Mouse (Mus musculus) liver, embryonic 14.5 days (tissue): Measurements from ENCODE around the gene Ypel1. TPM values are rescaled to one million over a fixed set of nuclear protein-coding genes. Genes with fewer than 3 reads are reported as not detected.

Experiments
- ATAC-seq: fragments of 200-750 bp; cut with Nextera tagmentation; 2 replicates; pipeline ENCODE4 v1.8.0; 2017; ENCODE audit warnings: moderate number of reproducible peaks, mild to moderate bottlenecking, moderate library complexity; ENCODE audit not compliant: insufficient read depth
- DNase-seq, 3 experiments: peaks; one replicate each; pipeline ENCODE4 v3.0.0-alpha.2; 2012 to 2013; ENCODE audit warnings: low read depth in 3 of 3, low spot score in 3 of 3
- H3K27ac ChIP-seq: fragments of 300-500 bp; sonication (generic); 2 replicates; pipeline ENCODE4 v1.5.1; 2014; ENCODE audit warnings: moderate library complexity, mild to moderate bottlenecking, control low read depth, inconsistent platforms
- H3K27me3 ChIP-seq: fragments of 300-500 bp; sonication (generic); 2 replicates; pipeline ENCODE4 v1.6.1; 2014; ENCODE audit warnings: mild to moderate bottlenecking, low read length, moderate library complexity; ENCODE audit not compliant: control insufficient read depth, insufficient read depth
- H3K36me3 ChIP-seq: fragments of 300-500 bp; sonication (generic); replicated peaks from 2 replicates; pipeline ENCODE4 v1.6.1; 2014; ENCODE audit warnings: low read depth; ENCODE audit not compliant: control insufficient read depth, insufficient read depth
- H3K4me1 ChIP-seq, 2 experiments: fragments of 200-500 bp in 1 of 2; fragments of 300-500 bp in 1 of 2; sonication (generic) in 1 of 2; replicated peaks; 2 replicates each; pipeline ENCODE4 v1.6.1; 2012 to 2014; ENCODE audit warnings: antibody characterized with exemption in 1 of 2, inconsistent platforms in 1 of 2, low read length in 1 of 2; ENCODE audit not compliant: control insufficient read depth in 2 of 2, insufficient read depth in 2 of 2
- H3K4me2 ChIP-seq: fragments of 300-500 bp; sonication (generic); 2 replicates; pipeline ENCODE4 v1.6.1; 2014; ENCODE audit warnings: low read depth, mild to moderate bottlenecking, control low read depth, moderate library complexity
- H3K4me3 ChIP-seq, 2 experiments: fragments of 200-500 bp in 1 of 2; fragments of 300-500 bp in 1 of 2; sonication (generic) in 1 of 2; 2 replicates each; pipeline ENCODE4 v1.5.1; 2012 to 2014; ENCODE audit warnings: low read depth in 2 of 2, low read length in 2 of 2, mild to moderate bottlenecking in 2 of 2, control low read depth in 1 of 2, inconsistent platforms in 1 of 2, moderate library complexity in 1 of 2; ENCODE audit not compliant: insufficient read depth in 1 of 2
- H3K9ac ChIP-seq: fragments of 300-500 bp; sonication (generic); replicated peaks from 2 replicates; pipeline ENCODE4 v1.6.1; 2014; ENCODE audit warnings: mild to moderate bottlenecking, control low read depth, moderate library complexity
- H3K9me3 ChIP-seq: fragments of 300-500 bp; sonication (generic); 2 replicates; pipeline ENCODE4 v1.6.1; 2016; ENCODE audit warnings: low read length, mixed read lengths; ENCODE audit not compliant: control insufficient read depth
- CTCF ChIP-seq: IDR thresholded peaks from 2 replicates; pipeline ENCODE4 v1.5.1; 2016; ENCODE audit warnings: antibody characterized with exemption, low read depth, control low read depth
- EP300 ChIP-seq: IDR thresholded peaks from 2 replicates; pipeline ENCODE4 v1.6.1; 2016; ENCODE audit warnings: antibody characterized with exemption, low read depth
- WGBS: fragments of 180-500 bp; shearing (Covaris S2); extraction: QIAGEN DNeasy Blood & Tissue Kit; methylation state at CpG from one replicate; pipeline ENCODE4 v1.1.7; 2014; ENCODE audit not compliant: insufficient replicate concordance; 5-methylcytosine and 5-hydroxymethylcytosine counted together
- microRNA counts: library from miRNA; unstranded; fragments of <30 nt; microRNA quantifications from one replicate; lab custom pipeline; 2016
- microRNA-seq: library from miRNA; unstranded; fragments of <30 nt; microRNA quantifications from one replicate; pipeline ENCODE4, GENCODE M21; 2016
- polyA plus RNA-seq, 2 experiments: library from polyadenylated mRNA; depleted of rRNA in 1 of 2; stranded (reverse) in 1 of 2; unstranded in 1 of 2; fragments of >200 nt; fragmentation: Nextera tagmentation in 1 of 2; extraction: Ambion mirVana in 1 of 2; gene quantifications; 2 replicates each; pipeline versions ENCODE4 v1.2.1 to v1.2.3; 2012 to 2014

Ypel1 gene
- polyA plus RNA-seq, 2 experiments: 0.20 to 0.43 TPM

DNA sequence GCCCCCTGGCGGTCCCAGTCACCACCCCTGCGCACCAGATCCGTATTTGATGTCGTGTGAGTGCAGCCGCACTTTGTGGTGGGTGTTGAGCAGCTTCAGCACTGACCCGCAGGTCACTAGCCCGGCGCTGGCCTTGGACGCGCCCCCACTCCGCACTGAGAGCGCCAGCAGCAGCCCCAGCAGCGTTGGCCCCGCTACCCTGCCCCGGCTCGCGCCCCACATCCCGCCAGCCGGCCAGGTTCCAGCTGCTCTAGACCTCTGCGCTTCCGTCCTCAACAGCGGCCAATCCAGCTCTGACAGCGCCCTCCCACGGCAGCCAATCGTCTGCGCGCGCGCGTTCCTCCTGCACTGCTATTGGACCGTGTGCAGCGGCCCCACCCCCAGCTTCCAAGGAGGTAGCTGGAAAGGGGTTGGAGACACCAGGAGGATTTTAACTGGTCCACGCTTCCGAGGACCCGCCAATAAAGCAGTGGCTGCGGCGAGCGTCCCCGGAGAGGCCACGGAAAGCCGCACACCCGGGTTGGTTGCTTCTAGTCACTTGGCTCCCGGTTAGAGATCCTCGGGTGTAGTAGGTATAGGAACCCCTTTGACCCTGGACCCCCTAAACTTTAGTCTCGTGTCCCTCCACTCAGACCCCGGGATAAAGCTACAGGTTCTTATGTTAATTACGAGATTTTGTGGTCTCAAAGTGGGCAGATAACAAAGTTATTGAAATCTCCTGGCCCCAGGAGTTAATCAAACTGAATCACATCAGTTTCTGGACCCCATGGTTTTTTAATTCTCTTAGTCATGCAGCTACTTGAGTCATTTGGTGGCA is 62.8 kb downstream of the Ypel1 start, which contains the start of gene Sdf2l1:
Sdf2l1 (minus strand) TSS at position 295 of the 817 bp plus-strand sequence.
- peak within 1 kb of the TSS; percentile 100 for H3K4me2 ChIP-seq
- DNase-seq (peak; percentile 96 to 97 (median 97)), ATAC-seq (peak; percentile 98)
- H3K9me3 ChIP-seq: no peaks in the 10 kb centered on the region
- TF ChIP-seq CTCF: peak; percentile 78
- no peak for TF ChIP-seq EP300
- H3K9ac ChIP-seq: peak within 1 kb of the TSS; percentile 88
- no peaks in the 10 kb centered on the region for H3K36me3 ChIP-seq
- peak within 1 kb of the TSS; percentile 48 for H3K27ac ChIP-seq
- H3K27me3 ChIP-seq: no peaks in the 10 kb centered on the region
- under 1% methylated on average over 47 of the region's 47 CpGs for WGBS
- peaks cover 9 to 11% of the 10 kb centered on the region in 2 experiments for H3K4me1 ChIP-seq
- H3K4me3 ChIP-seq: peak within 1 kb of the TSS; percentile 76 to 83

- 43% methylated on average over 7 of the region's 7 CpGs for WGBS
- peak overlapping the region; percentile 36; the same call in 1 of the 2 replicates for H3K27ac ChIP-seq
- peaks cover 9 to 11% of the 10 kb centered on the region in 2 experiments for H3K4me1 ChIP-seq
- peak overlapping the region; percentile 64 for H3K9ac ChIP-seq
- TF ChIP-seq EP300: no peak
- peak overlapping the region; percentile 100 for H3K4me2 ChIP-seq
- no peaks in the 10 kb centered on the region for H3K9me3 ChIP-seq
- H3K36me3 ChIP-seq: no peaks in the 10 kb centered on the region
- peak overlapping the region; percentile 60 to 76 for H3K4me3 ChIP-seq
- no peak for DNase-seq
- peak; percentile 13; the same call in 1 of the 2 replicates for ATAC-seq
- H3K27me3 ChIP-seq: no peaks in the 10 kb centered on the region
These were observed 63.4 kb downstream of the Ypel1 start for GRCm38 (mm10) chr16:17132906-17133200.

MicroRNA genes within 50 kb of the gene (microRNA counts, 519-probe panel; counts per million panel counts)
- microRNA mmu-miR-130b (lab: Ali Mortazavi, UCI): 6,836 counts per million, percentile 63 among the panel's probes with 10 or more counts
- microRNA mmu-miR-301b (lab: Ali Mortazavi, UCI): 69.9 counts per million

Small RNA genes lying within 50 kb of the gene (microRNA-seq; reads per million reads assigned to microRNA genes)
- 6,086 reads per million, percentile 88 among the genes with 10 or more reads in this experiment for gene Mir130b
- 79.5 reads per million, percentile 45 among the genes with 10 or more reads in this experiment for gene Mir301b

Other genes starting within 250 kb of the Ypel1 start
- 0.02 TPM in 2 replicates for gene Spag6l, start 240.2 kb upstream of the Ypel1 start, polyA plus RNA-seq (2012; rRNA removed)
- not detected in 2 replicates for gene Spag6l, start 240.2 kb upstream of the Ypel1 start, polyA plus RNA-seq (2014; fragmentation: Nextera tagmentation; extraction: Ambion mirVana)
- 1.4 and 1.7 TPM in 2 replicates for gene Igll1, start 205.7 kb upstream of the Ypel1 start, polyA plus RNA-seq (2012; rRNA removed)
- 2.7 and 4.1 TPM in 2 replicates for gene Igll1, start 205.7 kb upstream of the Ypel1 start, polyA plus RNA-seq (2014; fragmentation: Nextera tagmentation; extraction: Ambion mirVana)
- gene Top3b, start 199.0 kb upstream of the Ypel1 start, polyA plus RNA-seq (2012; rRNA removed): 22.8 and 25.4 TPM in 2 replicates
- 19.1 and 22.5 TPM in 2 replicates for gene Top3b, start 199.0 kb upstream of the Ypel1 start, polyA plus RNA-seq (2014; fragmentation: Nextera tagmentation; extraction: Ambion mirVana)
- gene Vpreb1, start 198.9 kb upstream of the Ypel1 start, polyA plus RNA-seq (2012; rRNA removed): 1.5 and 1.8 TPM in 2 replicates
- 2.6 and 3.6 TPM in 2 replicates for gene Vpreb1, start 198.9 kb upstream of the Ypel1 start, polyA plus RNA-seq (2014; fragmentation: Nextera tagmentation; extraction: Ambion mirVana)
- gene Ppm1f, start 173.2 kb upstream of the Ypel1 start, polyA plus RNA-seq (2012; rRNA removed): 4.0 and 5.3 TPM in 2 replicates
- 3.8 and 4.1 TPM in 2 replicates for gene Ppm1f, start 173.2 kb upstream of the Ypel1 start, polyA plus RNA-seq (2014; fragmentation: Nextera tagmentation; extraction: Ambion mirVana)
- gene Mapk1, start 86.3 kb upstream of the Ypel1 start, polyA plus RNA-seq (2012; rRNA removed): 41.1 and 55.1 TPM in 2 replicates
- gene Mapk1, start 86.3 kb upstream of the Ypel1 start, polyA plus RNA-seq (2014; fragmentation: Nextera tagmentation; extraction: Ambion mirVana): 91.6 and 107 TPM in 2 replicates
- 29.1 and 33.4 TPM in 2 replicates for gene Ppil2, start 41.6 kb downstream of the Ypel1 start, polyA plus RNA-seq (2012; rRNA removed)
- 46.1 and 50.5 TPM in 2 replicates for gene Ppil2, start 41.6 kb downstream of the Ypel1 start, polyA plus RNA-seq (2014; fragmentation: Nextera tagmentation; extraction: Ambion mirVana)
- 18.8 and 21.5 TPM in 2 replicates for gene 2610318N02Rik, start 55.5 kb downstream of the Ypel1 start, polyA plus RNA-seq (2012; rRNA removed)
- 15.2 and 16.7 TPM in 2 replicates for gene 2610318N02Rik, start 55.5 kb downstream of the Ypel1 start, polyA plus RNA-seq (2014; fragmentation: Nextera tagmentation; extraction: Ambion mirVana)
- gene Sdf2l1, start 62.7 kb downstream of the Ypel1 start, polyA plus RNA-seq (2012; rRNA removed): 22.4 and 23.3 TPM in 2 replicates
- 38.3 and 41.0 TPM in 2 replicates for gene Sdf2l1, start 62.7 kb downstream of the Ypel1 start, polyA plus RNA-seq (2014; fragmentation: Nextera tagmentation; extraction: Ambion mirVana)
- 10.2 and 10.8 TPM in 2 replicates for gene Ydjc, start 74.9 kb downstream of the Ypel1 start, polyA plus RNA-seq (2012; rRNA removed)
- 7.9 and 9.6 TPM in 2 replicates for gene Ydjc, start 74.9 kb downstream of the Ypel1 start, polyA plus RNA-seq (2014; fragmentation: Nextera tagmentation; extraction: Ambion mirVana)
- gene Ccdc116, start 77.5 kb downstream of the Ypel1 start, polyA plus RNA-seq (2012; rRNA removed): 0.92 and 1.0 TPM in 2 replicates
- 0.37 and 0.51 TPM in 2 replicates for gene Ccdc116, start 77.5 kb downstream of the Ypel1 start, polyA plus RNA-seq (2014; fragmentation: Nextera tagmentation; extraction: Ambion mirVana)
- 34.6 and 65.1 TPM in 2 replicates for gene Ube2l3, start 133.0 kb downstream of the Ypel1 start, polyA plus RNA-seq (2012; rRNA removed)
- 208 and 218 TPM in 2 replicates for gene Ube2l3, start 133.0 kb downstream of the Ypel1 start, polyA plus RNA-seq (2014; fragmentation: Nextera tagmentation; extraction: Ambion mirVana)
- 0.01 and 0.03 TPM in 2 replicates for gene Rimbp3, start 138.9 kb downstream of the Ypel1 start, polyA plus RNA-seq (2012; rRNA removed)
- gene Rimbp3, start 138.9 kb downstream of the Ypel1 start, polyA plus RNA-seq (2014; fragmentation: Nextera tagmentation; extraction: Ambion mirVana): 0.05 and 0.06 TPM in 2 replicates
- 2.0 and 2.2 TPM in 2 replicates for gene Hic2, start 163.9 kb downstream of the Ypel1 start, polyA plus RNA-seq (2012; rRNA removed)
- gene Hic2, start 163.9 kb downstream of the Ypel1 start, polyA plus RNA-seq (2014; fragmentation: Nextera tagmentation; extraction: Ambion mirVana): 2.0 TPM in 2 replicates
- 2.9 and 4.3 TPM in 2 replicates for gene Tmem191c, start 206.4 kb downstream of the Ypel1 start, polyA plus RNA-seq (2012; rRNA removed)
- gene Tmem191c, start 206.4 kb downstream of the Ypel1 start, polyA plus RNA-seq (2014; fragmentation: Nextera tagmentation; extraction: Ambion mirVana): 1.6 TPM in 2 replicates